Mouse (Mus musculus) MEL (cell line): Measurements from ENCODE around the gene Fam166a. TPM values are rescaled to one million over a fixed set of nuclear protein-coding genes. Genes with fewer than 3 reads are reported as not detected.
A peak's percentile ranks its signal among the peaks of the same experiment; 100 is the strongest.

Source experiments
- DNase-seq: peaks from one replicate; pipeline ENCODE4 v3.0.0; 2011; ENCODE audit warnings: low read depth, low spot score
- H3K27ac ChIP-seq: 2 replicates; pipeline ENCODE4 v1.5.1; 2012; ENCODE audit warnings: low read depth, mild to moderate bottlenecking, control low read depth, low read length, moderate library complexity; ENCODE audit not compliant: control insufficient read depth
- H3K27me3 ChIP-seq, 2 experiments: fragments of 150-350 bp in 1 of 2; sonication (generic) in 1 of 2; 2 replicates each; pipeline ENCODE4 v1.6.1; 2012; ENCODE audit warnings: low read length in 2 of 2, mild to moderate bottlenecking in 2 of 2, improper control_type of control experiment in 1 of 2, moderate library complexity in 1 of 2; ENCODE audit not compliant: insufficient read depth in 2 of 2, control insufficient read depth in 1 of 2
- H3K36me3 ChIP-seq, 2 experiments: 2 replicates each; pipeline ENCODE4 v1.6.1; 2012 to 2014; ENCODE audit warnings: low read length in 2 of 2, improper control_type of control experiment in 1 of 2, inconsistent platforms in 1 of 2, mild to moderate bottlenecking in 1 of 2; ENCODE audit not compliant: insufficient read depth in 2 of 2, control insufficient read depth in 1 of 2
- H3K4me1 ChIP-seq, 2 experiments: fragments of 150-350 bp in 1 of 2; sonication (generic) in 1 of 2; 2 replicates each; pipeline ENCODE4 v1.6.1; 2012; ENCODE audit warnings: low read length in 2 of 2, improper control_type of control experiment in 1 of 2, mild to moderate bottlenecking in 1 of 2; ENCODE audit not compliant: insufficient read depth in 2 of 2, control insufficient read depth in 1 of 2
- H3K4me3 ChIP-seq, 2 experiments: fragments of 150-350 bp in 1 of 2; sonication (generic) in 1 of 2; 2 replicates each; pipeline ENCODE4 v1.5.1; 2012; ENCODE audit warnings: low read depth in 2 of 2, low read length in 2 of 2, mild to moderate bottlenecking in 2 of 2, moderate library complexity in 2 of 2, control low read depth in 1 of 2, improper control_type of control experiment in 1 of 2; ENCODE audit not compliant: control insufficient read depth in 1 of 2, insufficient read depth in 1 of 2
- H3K79me2 ChIP-seq: 2 replicates; pipeline ENCODE4 v1.6.1; 2012; ENCODE audit warnings: mild to moderate bottlenecking, low read length, moderate library complexity; ENCODE audit not compliant: control insufficient read depth, poor library complexity, insufficient read depth
- H3K9ac ChIP-seq: 2 replicates; pipeline ENCODE4 v1.6.1; 2012; ENCODE audit warnings: low read depth, mild to moderate bottlenecking, control low read depth, low read length, moderate library complexity; ENCODE audit not compliant: control insufficient read depth, poor library complexity, severe bottlenecking
- H3K9me3 ChIP-seq: fragments of 150-350 bp; sonication (generic); replicated peaks from 2 replicates; pipeline ENCODE4 v1.6.1; 2012; ENCODE audit warnings: mild to moderate bottlenecking, low read length, improper control_type of control experiment, moderate library complexity; ENCODE audit not compliant: insufficient read depth
- BHLHE40 ChIP-seq: IDR thresholded peaks from 2 replicates; pipeline ENCODE4 v1.6.1; 2012; ENCODE audit warnings: low read depth, mild to moderate bottlenecking, inconsistent platforms, low read length, improper control_type of control experiment, borderline replicate concordance
- CHD1 ChIP-seq: IDR thresholded peaks from 2 replicates; pipeline ENCODE4 v1.6.1; 2012; ENCODE audit warnings: low read depth, mild to moderate bottlenecking, inconsistent platforms, low read length, improper control_type of control experiment
- CTCF ChIP-seq, 3 experiments: IDR thresholded peaks in 2 of 3; conservative IDR thresholded peaks in 1 of 3; 2 replicates each; pipeline ENCODE4 v1.5.1; 2011 to 2012; ENCODE audit warnings: low read length in 3 of 3, low read depth in 2 of 3, mild to moderate bottlenecking in 2 of 3, improper control_type of control experiment in 1 of 3, inconsistent platforms in 1 of 3, mixed read lengths in 1 of 3, moderate library complexity in 1 of 3; ENCODE audit not compliant: control insufficient read depth in 1 of 3, insufficient read depth in 1 of 3, poor library complexity in 1 of 3, severe bottlenecking in 1 of 3
- ELF1 ChIP-seq: IDR thresholded peaks from 2 replicates; pipeline ENCODE4 v1.6.1; 2014; ENCODE audit warnings: low read depth, mild to moderate bottlenecking, inconsistent platforms, low read length, improper control_type of control experiment, moderate library complexity
- GABPA ChIP-seq: IDR thresholded peaks from 2 replicates; pipeline ENCODE4 v1.6.1; 2012; ENCODE audit warnings: low read depth, mild to moderate bottlenecking, inconsistent platforms, low read length, improper control_type of control experiment, moderate library complexity
- GATA1 ChIP-seq: IDR thresholded peaks from 2 replicates; pipeline ENCODE4 v1.6.1; 2011; ENCODE audit warnings: low read depth, low read length, improper control_type of control experiment
- HCFC1 ChIP-seq: IDR thresholded peaks from 2 replicates; pipeline ENCODE4 v1.6.1; 2012; ENCODE audit warnings: low read depth, mild to moderate bottlenecking, inconsistent platforms, low read length, improper control_type of control experiment, moderate library complexity
- JUND ChIP-seq: IDR thresholded peaks from 2 replicates; pipeline ENCODE4 v1.6.1; 2011; ENCODE audit warnings: low read depth, mild to moderate bottlenecking, improper control_type of control experiment, low read length
- MAX ChIP-seq: IDR thresholded peaks from 2 replicates; pipeline ENCODE4 v1.6.1; 2011; ENCODE audit warnings: low read length, improper control_type of control experiment
- MEF2A ChIP-seq: IDR thresholded peaks from 2 replicates; pipeline ENCODE4 v1.6.1; 2014; ENCODE audit warnings: low read depth, mild to moderate bottlenecking, inconsistent platforms, low read length, improper control_type of control experiment; ENCODE audit not compliant: poor library complexity, insufficient replicate concordance, severe bottlenecking; ENCODE audit errors: extremely low read depth
- MYB ChIP-seq: IDR thresholded peaks from 2 replicates; pipeline ENCODE4 v1.6.1; 2011; ENCODE audit warnings: mild to moderate bottlenecking, low read depth, low read length, improper control_type of control experiment
- MYC ChIP-seq: IDR thresholded peaks from 2 replicates; pipeline ENCODE4 v1.6.1; 2011; ENCODE audit warnings: low read depth, mild to moderate bottlenecking, low read length, improper control_type of control experiment, moderate library complexity
- NELFE ChIP-seq: IDR thresholded peaks from 2 replicates; pipeline ENCODE4 v1.6.1; 2011; ENCODE audit warnings: low read depth, low read length, improper control_type of control experiment
- POLR2A ChIP-seq, 2 experiments: IDR thresholded peaks; 2 replicates each; pipeline ENCODE4 v1.6.1; 2011 to 2012; ENCODE audit warnings: low read length in 2 of 2, mild to moderate bottlenecking in 2 of 2, control low read depth in 1 of 2, improper control_type of control experiment in 1 of 2, low read depth in 1 of 2, moderate library complexity in 1 of 2; ENCODE audit not compliant: control insufficient read depth in 1 of 2, insufficient read depth in 1 of 2, poor library complexity in 1 of 2
- SMC3 ChIP-seq: IDR thresholded peaks from 2 replicates; pipeline ENCODE4 v1.6.1; 2011; ENCODE audit warnings: low read depth, low read length, improper control_type of control experiment
- TAL1 ChIP-seq: IDR thresholded peaks from 2 replicates; pipeline ENCODE4 v1.6.1; 2012; ENCODE audit warnings: mild to moderate bottlenecking, inconsistent platforms, low read length, moderate library complexity, mixed read lengths
- USF1 ChIP-seq: IDR thresholded peaks from 2 replicates; pipeline ENCODE4 v1.6.1; 2014; ENCODE audit warnings: low read depth, mild to moderate bottlenecking, inconsistent platforms, low read length, improper control_type of control experiment, moderate library complexity
- ZC3H11A ChIP-seq: IDR thresholded peaks from 2 replicates; pipeline ENCODE4 v1.6.1; 2012; ENCODE audit warnings: low read depth, mild to moderate bottlenecking, inconsistent platforms, low read length, improper control_type of control experiment
- ZKSCAN1 ChIP-seq: IDR thresholded peaks from 2 replicates; pipeline ENCODE4 v1.6.1; 2012; ENCODE audit warnings: low read depth, mild to moderate bottlenecking, inconsistent platforms, low read length, improper control_type of control experiment, moderate library complexity
- ZMIZ1 ChIP-seq: IDR thresholded peaks from 2 replicates; pipeline ENCODE4 v1.6.1; 2012; ENCODE audit warnings: low read depth, mild to moderate bottlenecking, inconsistent platforms, low read length, improper control_type of control experiment, moderate library complexity
- polyA plus RNA-seq, 2 experiments: library from polyadenylated mRNA; stranded (reverse) in 1 of 2; unstranded in 1 of 2; fragments of >175 nt in 1 of 2; fragments of >200 nt in 1 of 2; gene quantifications; 2 replicates each; pipeline versions ENCODE4 v1.2.1 to v1.2.4; 2012; ENCODE audit warnings: low replicate concordance in 2 of 2, low read depth in 1 of 2; ENCODE audit not compliant: insufficient read length in 2 of 2, insufficient read depth in 1 of 2, missing spikeins in 1 of 2
- total RNA-seq: library from RNA; depleted of rRNA; stranded (reverse); fragments of 300-350 nt; gene quantifications from 2 replicates; pipeline ENCODE4 v1.2.3, GENCODE M21; 2012

Gene Fam166a
- total and polyA plus RNA-seq, 3 experiments = 1.1 to 15.6 TPM; not detected in 1

- peak overlapping the region; percentile 3 to 50; a peak in 3 of 4 replicates for H3K4me3 ChIP-seq
- H3K27me3 ChIP-seq = no peaks in the 10 kb centered on the region
- H3K79me2 ChIP-seq = peaks cover 7% of the 10 kb centered on the region
- H3K36me3 ChIP-seq = peaks cover 0 to 14% of the 10 kb centered on the region in 2 experiments; a peak in 2 of 4 replicates
- peaks cover 12 to 31% of the 10 kb centered on the region in 2 experiments; a peak in 3 of 4 replicates for H3K4me1 ChIP-seq
- peak overlapping the region; percentile 12 for H3K27ac ChIP-seq
- no peaks in the 10 kb centered on the region for H3K9me3 ChIP-seq
- peak overlapping the region; percentile 49 for H3K9ac ChIP-seq
- TF ChIP-seq HCFC1 (no peak), MAX (no peak), ZKSCAN1 (no peak), GATA1 (no peak), ZC3H11A (no peak), TAL1 (no peak), GABPA (no peak), NELFE (no peak), MEF2A (no peak), JUND (no peak), ELF1 (no peak)
- no peak for DNase-seq
These were observed 10.5 kb downstream of the Fam166a start for GRCm38 (mm10) chr2:25228995-25229530.

GRCm38 (mm10) chr2:25229582-25229981 lies 11.0 kb downstream of the Fam166a start:
- no peak overlapping the region for H3K4me3 ChIP-seq
- H3K4me1 ChIP-seq = peaks cover 12 to 35% of the 10 kb centered on the region in 2 experiments
- H3K9ac ChIP-seq = no peak overlapping the region
- H3K36me3 ChIP-seq = peaks cover 0 to 14% of the 10 kb centered on the region in 2 experiments; a peak in 2 of 4 replicates
- H3K79me2 ChIP-seq = peaks cover 4% of the 10 kb centered on the region; the same call in 1 of the 2 replicates
- TF ChIP-seq MYC (no peak), POLR2A (IDR thresholded peaks at IDR 0.05; ENCODE audit: control insufficient read depth in 1 of 2, insufficient read depth in 1 of 2, low read depth in 1 of 2, low read length in 2 of 2, poor library complexity in 1 of 2) (no peak), CTCF (IDR thresholded peaks at IDR 0.05 in 2 of 3, conservative IDR thresholded peaks at IDR 0.05 in 1 of 3; ENCODE audit: control insufficient read depth in 1 of 3, insufficient read depth in 1 of 3, low read depth in 2 of 3, low read length in 3 of 3, poor library complexity in 1 of 3, severe bottlenecking in 1 of 3) (no peak), MYB (no peak), CHD1 (no peak), BHLHE40 (no peak), ZMIZ1 (no peak), MAX (no peak), USF1 (no peak), SMC3 (no peak), GATA1 (no peak)
- H3K27me3 ChIP-seq = no peaks in the 10 kb centered on the region
- no peak for DNase-seq
- no peak overlapping the region for H3K27ac ChIP-seq
- no peaks in the 10 kb centered on the region for H3K9me3 ChIP-seq
